Mouse (Mus musculus): ENCODE data around the gene Popdc2. TPM values are rescaled to one million over a fixed set of nuclear protein-coding genes. Genes with fewer than 3 reads are reported as not detected.
"Not testable (repeated sequence)": the region's sequence is repeated elsewhere in the genome, so short reads cannot be mapped to it uniquely, and the experiment has no call there.

The Popdc2 gene
- polyA plus RNA-seq (2015; fragmentation: Nextera tagmentation; extraction: Ambion mirVana) = 0.23 and 0.29 TPM in 2 replicates

GRCm38 (mm10) chr16:38361933-38362332 lies at the start of gene Popdc2:
Popdc2 (plus strand) TSS chr16:38362209.
- H3K4me1 ChIP-seq = peaks cover 4% of the 10 kb centered on the region; the same call in 1 of the 2 replicates
- no peak within 1 kb of the TSS for H3K4me2 ChIP-seq
- ATAC-seq = no peak
- H3K36me3 ChIP-seq (ENCODE audit: poor library complexity, severe bottlenecking) = 0 out of 2 replicates have a peak, but pooled peaks cover under 1% of the 10 kb centered on the region
- no peak within 1 kb of the TSS for H3K9ac ChIP-seq
- H3K9me3 ChIP-seq (replicated peaks) = no peaks in the 10 kb centered on the region
- H3K4me3 ChIP-seq = no peak within 1 kb of the TSS
- no peak within 1 kb of the TSS for H3K27ac ChIP-seq
- H3K27me3 ChIP-seq = no peaks in the 10 kb centered on the region
- 81% methylated on average over 10 of the region's 10 CpGs for WGBS

- no peak for ATAC-seq
- H3K9me3 ChIP-seq (replicated peaks) = no peaks in the 10 kb centered on the region
- H3K4me1 ChIP-seq = no peaks in the 10 kb centered on the region
- no peak overlapping the region for H3K4me2 ChIP-seq
- no peaks in the 10 kb centered on the region for H3K27me3 ChIP-seq
- H3K9ac ChIP-seq = no peak overlapping the region
- no peaks in the 10 kb centered on the region for H3K36me3 ChIP-seq (ENCODE audit: poor library complexity, severe bottlenecking)
- H3K4me3 ChIP-seq = no peak overlapping the region
- H3K27ac ChIP-seq = no peak overlapping the region
- WGBS = 77% methylated on average over 9 of the region's 9 CpGs
These were observed 43.5 kb upstream of the Popdc2 start for GRCm38 (mm10) chr16:38318492-38318891.

- Histone ChIP-seq H3K36me3 (ENCODE audit: poor library complexity, severe bottlenecking) (no peaks in the 10 kb centered on the region), H3K27ac (no peak overlapping the region), H3K27me3 (no peaks in the 10 kb centered on the region), H3K4me1 (no peaks in the 10 kb centered on the region), H3K9me3 (replicated peaks) (no peaks in the 10 kb centered on the region), H3K9ac (no peak overlapping the region), H3K4me3 (no peak overlapping the region), H3K4me2 (no peak overlapping the region)
- no peak for ATAC-seq
- WGBS = 89% methylated on average over 4 of the region's 4 CpGs
These were observed 42.9 kb upstream of the Popdc2 start for GRCm38 (mm10) chr16:38319087-38319486.

GRCm38 (mm10) chr16:38321452-38321935 lies 40.5 kb upstream of the Popdc2 start:
- H3K9me3 ChIP-seq (replicated peaks) = no peaks in the 10 kb centered on the region
- peak overlapping the region; percentile 17 for H3K4me3 ChIP-seq
- H3K27ac ChIP-seq = no peak overlapping the region
- H3K9ac ChIP-seq = peak overlapping the region; percentile 50; the same call in 1 of the 2 replicates
- no peaks in the 10 kb centered on the region for H3K4me1 ChIP-seq
- peak; percentile 85 for ATAC-seq
- H3K27me3 ChIP-seq = no peaks in the 10 kb centered on the region
- H3K36me3 ChIP-seq (ENCODE audit: poor library complexity, severe bottlenecking) = no peaks in the 10 kb centered on the region
- 36% methylated on average over 17 of the region's 17 CpGs for WGBS
- peak overlapping the region; percentile 53 for H3K4me2 ChIP-seq

- H3K4me2 ChIP-seq = no peak overlapping the region
- no peak for ATAC-seq
- H3K27me3 ChIP-seq = no peaks in the 10 kb centered on the region
- no peak overlapping the region for H3K4me3 ChIP-seq
- H3K36me3 ChIP-seq (ENCODE audit: poor library complexity, severe bottlenecking) = no peaks in the 10 kb centered on the region
- WGBS = 91% methylated on average over 15 of the region's 15 CpGs
- H3K27ac ChIP-seq = no peak overlapping the region
- H3K9me3 ChIP-seq (replicated peaks) = no peaks in the 10 kb centered on the region
- no peaks in the 10 kb centered on the region for H3K4me1 ChIP-seq
- H3K9ac ChIP-seq = no peak overlapping the region
These were observed 37.7 kb upstream of the Popdc2 start for GRCm38 (mm10) chr16:38324311-38324710.

- no peak overlapping the region for H3K4me2 ChIP-seq
- H3K9me3 ChIP-seq (replicated peaks) = no peaks in the 10 kb centered on the region
- 84% methylated on average over 11 of the region's 11 CpGs for WGBS
- no peaks in the 10 kb centered on the region for H3K27me3 ChIP-seq
- no peaks in the 10 kb centered on the region for H3K36me3 ChIP-seq (ENCODE audit: poor library complexity, severe bottlenecking)
- no peaks in the 10 kb centered on the region for H3K4me1 ChIP-seq
- no peak for ATAC-seq
- H3K9ac ChIP-seq = no peak overlapping the region
- no peak overlapping the region for H3K4me3 ChIP-seq
- no peak overlapping the region for H3K27ac ChIP-seq
These were observed 35.1 kb upstream of the Popdc2 start for GRCm38 (mm10) chr16:38326778-38327397.

- no peak for ATAC-seq
- Histone ChIP-seq H3K9me3 (replicated peaks) (no peaks in the 10 kb centered on the region), H3K36me3 (ENCODE audit: poor library complexity, severe bottlenecking) (no peaks in the 10 kb centered on the region), H3K4me3 (no peak overlapping the region), H3K9ac (no peak overlapping the region), H3K27me3 (no peaks in the 10 kb centered on the region), H3K4me2 (no peak overlapping the region), H3K4me1 (no peaks in the 10 kb centered on the region), H3K27ac (no peak overlapping the region)
- 94% methylated on average over 3 of the region's 3 CpGs for WGBS
These were observed 32.7 kb upstream of the Popdc2 start for GRCm38 (mm10) chr16:38329340-38329739.

GRCm38 (mm10) chr16:38334431-38334830 lies 27.6 kb upstream of the Popdc2 start:
- H3K27me3 ChIP-seq = no peaks in the 10 kb centered on the region
- no peak overlapping the region for H3K9ac ChIP-seq
- no peak overlapping the region for H3K4me3 ChIP-seq
- H3K36me3 ChIP-seq (ENCODE audit: poor library complexity, severe bottlenecking) = no peaks in the 10 kb centered on the region
- no peak overlapping the region for H3K27ac ChIP-seq
- WGBS = 44% methylated on average over 6 of the region's 6 CpGs
- no peak for ATAC-seq
- H3K4me1 ChIP-seq = no peaks in the 10 kb centered on the region
- no peaks in the 10 kb centered on the region for H3K9me3 ChIP-seq (replicated peaks)
- no peak overlapping the region for H3K4me2 ChIP-seq

- H3K36me3 ChIP-seq (ENCODE audit: poor library complexity, severe bottlenecking); H3K4me1 ChIP-seq; H3K27me3 ChIP-seq; H3K4me3 ChIP-seq; H3K9ac ChIP-seq; H3K4me2 ChIP-seq; H3K27ac ChIP-seq; ATAC-seq; H3K9me3 ChIP-seq (replicated peaks): not testable (repeated sequence)
- WGBS = 86% methylated on average over 4 of the region's 4 CpGs
These were observed 23.9 kb upstream of the Popdc2 start for GRCm38 (mm10) chr16:38338077-38338476.

- WGBS = 10% methylated on average over 30 of the region's 30 CpGs
- Histone ChIP-seq H3K9me3 (replicated peaks) (no peaks in the 10 kb centered on the region), H3K4me3 (peak within 1 kb of the TSS; percentile 41), H3K4me2 (peak within 1 kb of the TSS; percentile 70), H3K36me3 (ENCODE audit: poor library complexity, severe bottlenecking) (no peaks in the 10 kb centered on the region), H3K4me1 (peaks cover 9% of the 10 kb centered on the region; the same call in 1 of the 2 replicates), H3K27me3 (no peaks in the 10 kb centered on the region), H3K9ac (peak within 1 kb of the TSS; percentile 68), H3K27ac (no peak within 1 kb of the TSS)
- peak; percentile 95 for ATAC-seq
These were observed 20.3 kb upstream of the Popdc2 start, which contains the start of gene Maats1 for GRCm38 (mm10) chr16:38341396-38342324. Maats1 (minus strand) TSS chr16:38342143.

GRCm38 (mm10) chr16:38344941-38345725 lies 16.9 kb upstream of the Popdc2 start:
- H3K4me3 ChIP-seq = no peak overlapping the region
- no peaks in the 10 kb centered on the region for H3K27me3 ChIP-seq
- H3K4me1 ChIP-seq = peaks cover 20% of the 10 kb centered on the region
- no peak for ATAC-seq
- H3K9me3 ChIP-seq (replicated peaks) = no peaks in the 10 kb centered on the region
- no peak overlapping the region for H3K9ac ChIP-seq
- no peak overlapping the region for H3K27ac ChIP-seq
- 88% methylated on average over 3 of the region's 3 CpGs for WGBS
- peaks cover 11% of the 10 kb centered on the region for H3K36me3 ChIP-seq (ENCODE audit: poor library complexity, severe bottlenecking)
- no peak overlapping the region for H3K4me2 ChIP-seq
